Mouse (Mus musculus): ENCODE data around the gene Rexo1.

DNA sequence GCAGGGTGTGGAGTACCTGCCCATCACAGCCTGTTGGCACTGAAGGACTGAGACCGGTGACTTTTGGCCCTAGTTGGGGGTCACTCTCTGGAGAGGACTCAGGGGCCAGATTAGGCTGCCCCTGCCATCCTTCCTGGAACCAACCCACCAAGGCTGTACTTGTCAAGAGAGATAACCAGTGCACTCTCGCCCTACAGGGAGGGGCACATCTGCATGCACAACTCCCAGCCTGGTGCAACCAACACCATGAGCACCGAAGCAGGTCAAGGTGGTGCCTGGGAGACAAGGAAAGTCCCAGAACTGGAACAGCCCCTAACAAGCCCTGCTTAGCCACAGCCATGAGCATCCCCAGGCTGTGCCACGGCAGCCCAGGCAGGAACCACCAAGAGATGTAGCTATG, 14.4 kb downstream of the Rexo1 start:
- no peak for TF ChIP-seq CTCF (IDR thresholded peaks at IDR 0.05)
- TF ChIP-seq EP300 (IDR thresholded peaks at IDR 0.05; ENCODE audit: insufficient read depth, low read depth, low read length) = no peak
